In genomic region chr13:103751421-103751820, GRCm38 (mm10) we compare ENCODE assay signal across 8 mouse cellular contexts. TPM values are rescaled to one million over a fixed set of nuclear protein-coding genes. Genes with fewer than 3 reads are reported as not detected.
DNase-seq lines count a peak whose midpoint lies in the region; ATAC-seq and TF ChIP-seq lines count a peak whose summit lies in the region.

No protein-coding gene starts in this region.

- 38% methylated on average over 3 of the region's 3 CpGs for WGBS in kidney, adult 2 months
- 63% methylated on average over 3 of the region's 3 CpGs for WGBS in kidney, embryonic 15.5 days

- H3K27me3 ChIP-seq in kidney, adult 2 months (replicated peaks; ENCODE audit: control insufficient read depth, insufficient read depth, low read length) = no peaks in the 10 kb centered on the region
- H3K27me3 ChIP-seq in kidney, embryonic 15.5 days = no peaks in the 10 kb centered on the region

- no peaks in the 10 kb centered on the region for H3K4me1 ChIP-seq in kidney, adult 2 months (ENCODE audit: control insufficient read depth, insufficient read depth, low read length)
- no peaks in the 10 kb centered on the region for H3K4me1 ChIP-seq in kidney, embryonic 15.5 days

- H3K27ac ChIP-seq in kidney, adult 2 months (ENCODE audit: insufficient read depth, low read depth, low read length) = no peak overlapping the region
- no peak overlapping the region for H3K27ac ChIP-seq in kidney, embryonic 15.5 days

- H3K4me2 ChIP-seq in kidney, embryonic 15.5 days = no peak overlapping the region

- DNase-seq in adrenal gland, postnatal 14 days = peak; percentile 44
- DNase-seq in adrenal gland, postnatal 25 days = no peak
- peak; percentile 47 for DNase-seq in kidney, adult 2 months
- DNase-seq in 3T3-L1 (ENCODE audit: low read depth, low spot score) = peak; percentile 72
- peak; percentile 14 to 27 for DNase-seq in cerebellum, postnatal 36 days
- DNase-seq in ovary, postnatal 14 days (ENCODE audit: low spot score) = no peak

- TF ChIP-seq POLR2A in kidney, adult 2 months (IDR thresholded peaks at IDR 0.05; ENCODE audit: low read depth, low read length) = no peak

- ATAC-seq in kidney, embryonic 15.5 days (replicated peaks; ENCODE audit: low FRiP score) = no peak
- peak; percentile 85 for ATAC-seq in megakaryocyte-erythroid progenitor cell, adult 5-6 weeks (replicated peaks; ENCODE audit: low FRiP score, low TSS enrichment, poor library complexity, severe bottlenecking)

- no peak for TF ChIP-seq CTCF in kidney, adult 2 months (conservative IDR thresholded peaks at IDR 0.05; ENCODE audit: insufficient read depth, insufficient read length, low read depth, low read length)

- no peaks in the 10 kb centered on the region for H3K9me3 ChIP-seq in kidney, embryonic 15.5 days (replicated peaks)

- H3K36me3 ChIP-seq in kidney, adult 2 months (ENCODE audit: control insufficient read depth, insufficient read depth, low read length) = peaks cover 5% of the 10 kb centered on the region
- H3K36me3 ChIP-seq in kidney, embryonic 15.5 days = peaks cover 83% of the 10 kb centered on the region

- no peak overlapping the region for H3K9ac ChIP-seq in kidney, embryonic 15.5 days

- no peak overlapping the region for H3K4me3 ChIP-seq in kidney, adult 2 months (ENCODE audit: insufficient read depth, low read depth, low read length)
- H3K4me3 ChIP-seq in kidney, embryonic 15.5 days (replicated peaks) = no peak overlapping the region

RNA-seq across cellular contexts. Expression of gene Srek1, which starts 23.0 kb away (rescaled TPM):
- total RNA-seq in adrenal gland, postnatal 14 days (2021) = 62.1 and 77.2 TPM in 2 replicates
- 82.5 and 90.5 TPM in 2 replicates for total RNA-seq in adrenal gland, postnatal 25 days (2021)
- 34.0 and 42.2 TPM in 2 replicates for polyA plus RNA-seq in kidney, adult 2 months (2012; rRNA removed)
- 88.3 and 95.2 TPM in 2 replicates for polyA plus RNA-seq in kidney, embryonic 15.5 days (2015; fragmentation: Nextera tagmentation; extraction: Ambion mirVana)
- total RNA-seq in megakaryocyte-erythroid progenitor cell, adult 5-6 weeks (2014; fragmentation: Nextera tagmentation) = 95.7 and 113 TPM in 2 replicates
- 108 and 122 TPM in 2 replicates for total RNA-seq in megakaryocyte-erythroid progenitor cell, adult 5-6 weeks (2017)

Comparison
In these comparisons a context has a peak if more than half of its experiments do, and no peak if none do; other contexts are left out.
1. DNase-seq: peak in adrenal gland, postnatal 14 days (single experiment), kidney, adult 2 months (single experiment), 3T3-L1 (single experiment) and cerebellum, postnatal 36 days (2 of 2); none in adrenal gland, postnatal 25 days (single experiment) and ovary, postnatal 14 days (single experiment).